Mouse (Mus musculus) left cerebral cortex, adult 11 months (tissue): ENCODE results near the gene Mn1.
A peak's percentile ranks its signal among the peaks of the same experiment; 100 is the strongest.

Source experiments
- DNase-seq: peaks from one replicate; pipeline ENCODE4 v3.0.0; 2022; ENCODE audit warnings: low spot score

The Mn1 gene

DNA sequence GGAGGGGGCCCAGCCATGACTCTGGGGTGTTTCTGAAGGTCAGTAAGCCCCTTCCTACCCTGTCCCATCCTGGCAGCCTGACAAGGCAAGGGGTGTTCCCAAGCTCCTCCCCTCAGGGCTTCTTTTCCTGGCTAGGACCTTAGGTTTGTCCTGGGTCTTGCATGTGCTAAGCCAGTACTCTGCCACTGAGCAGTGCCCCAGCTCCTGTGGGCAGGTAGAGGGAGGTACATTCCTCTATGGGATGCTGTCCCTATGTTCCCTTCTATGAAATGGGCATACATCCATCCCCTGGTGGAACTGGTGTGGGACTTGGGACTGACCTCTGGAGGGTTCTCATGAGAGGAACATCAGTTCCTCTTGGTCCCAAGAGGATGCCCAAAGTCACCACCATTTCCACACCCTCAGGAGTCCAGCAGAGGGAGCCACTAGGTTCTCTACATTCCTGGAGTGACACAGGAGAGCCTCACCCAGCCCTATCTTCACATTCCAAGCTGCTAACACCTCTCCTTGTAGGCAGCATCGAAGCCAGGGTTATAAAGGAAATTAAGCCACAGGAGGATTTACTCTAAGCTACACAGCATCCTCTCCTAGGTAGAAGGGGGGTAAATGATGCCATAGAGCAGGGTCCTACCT lies 7.6 kb upstream of the Mn1 start:
- DNase-seq: no peak

DNA sequence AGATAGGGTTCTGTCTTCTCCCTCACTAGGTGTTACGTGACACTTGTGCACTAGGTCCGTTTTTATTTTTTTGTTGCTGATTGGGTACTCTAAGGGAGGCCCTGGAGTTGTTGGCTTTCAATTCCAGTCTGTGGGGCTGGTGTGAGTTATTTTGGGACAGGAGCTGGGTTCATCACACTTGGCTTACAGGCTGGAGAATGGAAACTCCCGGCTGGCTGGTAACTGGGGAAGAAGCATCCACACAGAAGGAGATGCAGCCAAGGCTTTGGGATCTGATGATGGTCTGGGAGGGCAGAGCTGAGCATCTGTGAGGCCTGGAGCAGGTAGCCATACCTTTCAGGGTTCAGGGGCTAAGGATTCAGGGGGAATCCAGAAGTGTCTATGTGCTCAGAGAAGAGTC lies 6.5 kb upstream of the Mn1 start:
- no peak for DNase-seq

DNA sequence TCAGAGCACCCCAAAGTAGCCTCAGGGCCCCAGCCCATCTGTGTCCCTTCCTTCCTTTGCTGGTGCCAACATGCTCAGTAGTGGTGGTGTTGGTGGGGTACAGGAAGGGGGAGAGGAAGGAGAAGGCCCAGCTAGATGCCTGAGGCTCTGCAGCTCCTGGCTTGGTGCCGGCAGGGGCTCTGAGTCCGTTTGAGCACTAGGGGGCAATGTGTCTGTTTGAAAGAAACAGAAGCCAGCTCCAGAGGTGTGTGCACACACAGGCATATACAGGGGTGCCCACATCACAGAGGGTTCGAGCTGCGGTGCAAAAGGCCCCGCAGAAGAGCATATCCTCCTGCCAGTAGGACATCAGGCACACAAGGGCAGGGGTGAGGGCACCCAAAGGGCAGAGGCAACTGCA lies 3.0 kb upstream of the Mn1 start:
- DNase-seq: peak; percentile 73

DNA sequence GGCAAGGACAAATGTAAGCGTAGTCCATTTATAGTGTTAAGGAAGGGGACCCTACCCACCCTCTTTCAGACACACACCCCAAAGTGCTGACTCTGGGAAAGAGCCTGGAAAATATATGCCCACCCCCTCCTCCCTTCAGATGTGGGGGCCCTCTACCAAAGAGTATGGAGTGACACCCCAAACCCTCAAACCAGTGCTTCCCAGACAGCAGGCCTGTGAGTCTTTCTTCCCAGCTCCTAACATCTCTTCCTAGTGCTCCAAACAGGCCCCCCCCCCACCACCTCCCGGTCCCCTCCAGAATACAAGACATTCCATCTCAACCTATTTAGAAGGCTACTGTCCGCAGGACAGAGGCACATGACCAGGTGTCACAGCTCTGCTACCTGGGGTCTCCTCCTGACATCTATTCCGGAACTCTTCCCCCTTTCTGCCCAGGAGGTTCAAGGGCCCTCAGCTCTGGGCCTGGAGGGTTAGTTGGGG lies 2.4 kb upstream of the Mn1 start:
- DNase-seq: no peak

DNA sequence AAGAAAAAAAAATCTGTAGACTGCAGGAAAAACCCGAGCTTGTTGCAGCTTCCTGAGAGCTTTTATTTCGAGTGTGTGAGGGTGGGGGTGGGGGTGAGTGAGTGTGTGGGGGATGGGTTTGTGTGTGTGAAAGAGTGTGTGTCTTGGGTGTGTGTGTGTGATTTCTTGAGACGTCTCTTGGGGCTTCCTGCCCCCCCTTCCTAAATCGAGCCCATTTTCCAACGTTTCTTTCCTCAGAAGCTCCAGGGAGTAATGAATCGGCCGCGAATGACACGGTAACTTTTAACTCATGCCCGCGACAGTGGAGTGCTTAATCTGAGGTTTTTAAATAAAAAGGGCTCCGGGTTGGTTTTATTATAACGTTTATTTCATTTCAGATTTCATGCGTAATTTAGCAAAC lies 1.6 kb upstream of the Mn1 start:
- no peak for DNase-seq

DNA sequence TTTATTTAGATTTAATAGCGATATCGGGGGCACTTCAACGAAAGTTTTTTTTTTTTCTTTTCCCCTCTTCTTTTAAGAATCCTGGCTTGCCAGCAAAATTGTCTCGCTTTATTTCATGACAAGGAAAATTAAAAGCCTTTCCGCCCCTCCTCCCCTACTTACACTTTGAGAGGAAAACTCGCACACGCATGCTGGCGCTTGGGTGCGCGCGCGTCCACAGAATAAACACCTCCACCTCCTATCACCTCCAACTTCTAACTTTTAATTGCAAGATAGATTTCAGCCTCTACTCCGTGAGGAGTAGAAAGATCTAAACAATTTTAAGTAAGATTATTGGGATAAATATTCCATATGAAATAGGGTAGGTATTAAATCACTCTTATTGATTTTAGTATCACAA lies 1.1 kb upstream of the Mn1 start:
- no peak for DNase-seq

DNA sequence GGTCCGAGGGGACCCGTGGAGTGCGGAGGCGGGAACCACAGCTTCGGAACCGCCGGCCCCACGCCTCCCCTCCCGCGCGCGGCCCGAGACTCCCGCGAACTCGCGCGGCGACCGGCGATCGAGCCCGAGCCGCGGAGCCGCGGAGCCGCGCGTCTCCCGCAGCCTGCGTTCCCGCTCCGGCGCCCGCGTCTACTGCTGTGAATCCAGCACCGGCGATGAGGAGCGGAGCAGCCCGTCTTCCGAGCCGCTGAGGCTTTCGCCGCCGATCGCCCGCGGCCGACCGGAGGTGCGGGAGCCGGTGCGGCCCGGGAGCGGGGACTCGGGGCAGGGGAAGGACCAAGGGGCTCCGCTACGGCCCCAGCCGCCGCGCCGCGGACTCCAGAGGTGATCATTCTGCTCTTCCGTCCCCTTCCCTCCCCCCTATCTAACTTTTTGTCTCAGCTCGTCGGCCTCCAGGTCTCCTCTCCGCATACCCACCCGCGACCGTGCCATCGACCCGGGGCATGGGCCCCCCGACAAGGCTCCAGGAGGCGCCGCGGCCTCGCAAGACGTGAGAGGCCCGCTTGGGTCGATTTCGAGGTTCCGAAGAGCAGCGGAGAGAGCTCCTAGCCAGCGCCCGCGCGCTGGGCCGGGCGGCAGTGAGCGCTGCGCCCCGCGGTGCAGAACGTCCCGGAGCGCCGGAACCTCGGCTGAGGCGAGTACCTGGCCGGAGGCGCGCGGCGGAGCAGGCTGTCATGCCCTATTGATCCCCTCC lies 393 bp downstream of the Mn1 start:
- DNase-seq: no peak

DNA sequence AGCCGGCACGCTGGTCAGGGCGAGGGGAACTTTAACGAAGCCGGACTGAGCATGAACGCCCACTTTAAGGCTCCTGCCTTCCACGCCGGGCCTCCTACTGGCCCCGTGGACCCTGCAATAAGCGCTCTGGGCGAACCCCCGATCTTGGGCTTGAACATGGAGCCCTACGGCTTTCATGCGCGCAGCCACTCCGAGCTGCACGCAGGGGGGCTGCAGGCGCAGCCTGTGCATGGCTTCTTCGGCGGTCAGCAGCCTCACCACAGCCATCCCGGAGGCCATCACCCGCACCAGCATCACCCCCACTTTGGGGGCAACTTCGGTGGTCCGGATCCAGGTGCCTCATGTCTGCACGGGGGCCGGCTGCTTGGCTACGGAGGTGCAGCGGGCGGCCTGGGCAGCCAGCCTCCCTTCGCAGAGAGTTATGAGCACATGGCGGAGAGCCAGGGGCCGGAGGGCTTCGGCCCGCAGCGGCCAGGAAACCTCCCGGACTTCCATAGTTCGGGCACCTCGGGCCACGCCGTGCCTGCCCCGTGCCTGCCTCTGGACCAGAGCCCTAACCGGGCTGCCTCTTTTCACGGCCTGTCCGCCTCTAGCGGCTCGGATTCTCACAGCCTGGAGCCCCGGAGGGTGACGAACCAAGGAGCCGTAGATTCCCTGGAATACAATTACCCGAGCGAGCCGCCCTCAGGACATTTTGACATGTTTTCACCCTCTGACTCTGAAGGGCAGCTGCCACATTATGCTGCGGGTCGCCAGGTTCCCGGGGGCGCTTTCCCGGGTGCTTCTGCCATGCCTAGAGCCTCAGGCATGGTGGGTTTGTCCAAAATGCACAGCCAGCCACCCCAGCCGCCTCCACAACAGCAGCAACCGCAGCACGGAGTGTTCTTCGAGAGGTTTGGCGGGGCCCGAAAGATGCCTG lies 1.3 kb downstream of the Mn1 start:
- DNase-seq: no peak

DNA sequence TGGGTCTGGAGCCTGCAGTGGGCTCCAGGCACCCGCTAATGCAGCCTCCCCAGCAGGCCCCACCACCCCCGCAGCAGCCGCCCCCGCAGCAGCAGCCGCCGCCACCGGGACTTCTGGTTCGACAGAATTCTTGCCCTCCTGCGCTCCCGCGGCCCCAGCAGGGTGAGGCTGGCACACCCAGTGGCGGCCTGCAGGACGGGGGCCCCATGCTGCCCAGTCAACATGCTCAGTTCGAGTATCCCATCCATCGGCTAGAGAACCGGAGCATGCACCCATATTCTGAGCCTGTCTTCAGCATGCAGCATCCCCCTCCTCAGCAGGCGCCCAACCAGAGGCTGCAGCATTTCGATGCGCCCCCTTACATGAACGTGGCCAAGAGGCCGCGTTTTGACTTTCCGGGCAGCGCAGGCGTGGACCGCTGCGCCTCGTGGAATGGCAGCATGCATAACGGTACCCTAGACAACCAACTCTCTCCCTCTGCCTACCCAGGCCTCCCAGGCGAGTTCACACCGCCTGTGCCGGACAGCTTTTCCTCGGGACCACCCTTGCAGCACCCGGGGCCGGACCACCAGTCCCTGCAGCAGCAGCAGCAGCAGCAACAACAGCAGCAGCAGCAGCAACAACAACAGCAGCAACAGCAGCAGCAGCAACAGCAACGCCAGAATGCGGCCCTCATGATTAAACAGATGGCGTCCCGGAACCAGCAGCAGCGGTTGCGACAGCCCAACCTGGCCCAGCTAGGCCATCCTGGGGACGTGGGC lies 2.1 kb downstream of the Mn1 start:
- no peak for DNase-seq

DNA sequence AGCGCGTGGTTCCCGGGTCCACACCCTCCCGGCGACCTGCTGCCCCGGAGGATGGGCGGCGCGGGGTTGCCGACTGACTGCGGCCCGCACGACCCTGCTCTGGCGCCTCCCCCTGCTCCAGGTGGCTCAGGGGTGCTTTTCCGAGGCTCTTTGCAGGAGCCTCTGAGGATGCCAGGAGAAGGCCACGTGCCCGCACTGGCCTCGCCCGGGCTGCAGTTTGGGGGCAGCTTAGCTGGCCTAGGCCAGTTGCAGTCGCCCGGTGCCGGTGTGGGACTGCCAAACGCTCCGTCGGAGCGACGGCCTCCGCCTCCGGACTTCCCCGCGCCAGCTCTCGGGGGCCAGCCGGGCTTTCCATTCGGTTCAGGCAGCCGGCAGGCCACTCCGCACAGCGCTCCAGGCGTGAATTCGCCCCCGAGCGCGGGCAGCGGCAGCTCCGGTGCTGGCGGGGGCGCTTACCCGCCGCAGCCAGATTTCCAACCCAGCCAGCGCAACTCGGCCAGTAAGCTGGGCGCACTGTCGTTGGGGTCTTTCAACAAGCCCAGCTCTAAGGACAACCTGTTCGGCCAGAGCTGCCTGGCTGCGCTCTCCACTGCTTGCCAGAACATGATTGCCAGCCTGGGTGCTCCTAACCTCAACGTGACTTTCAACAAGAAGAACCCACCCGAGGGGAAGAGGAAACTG lies 3.0 kb downstream of the Mn1 start:
- no peak for DNase-seq

DNA sequence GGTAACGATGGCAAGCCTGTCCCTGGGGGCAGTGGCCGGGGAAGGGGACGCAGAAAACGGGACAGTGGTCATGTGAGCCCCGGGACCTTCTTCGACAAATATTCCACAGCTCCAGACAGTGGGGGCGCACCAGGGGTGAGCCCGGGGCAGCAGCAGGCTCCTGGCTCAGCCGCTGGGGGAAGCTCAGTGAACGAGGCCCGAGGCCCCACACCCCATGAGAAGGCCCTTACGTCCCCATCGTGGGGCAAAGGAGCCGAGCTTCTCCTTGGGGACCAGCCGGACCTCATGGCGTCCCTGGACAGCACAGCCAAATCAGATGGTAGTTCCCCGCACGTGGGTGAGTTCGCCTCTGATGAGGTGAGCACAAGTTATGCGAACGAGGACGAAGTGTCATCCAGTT lies 3.7 kb downstream of the Mn1 start:
- no peak for DNase-seq

DNA sequence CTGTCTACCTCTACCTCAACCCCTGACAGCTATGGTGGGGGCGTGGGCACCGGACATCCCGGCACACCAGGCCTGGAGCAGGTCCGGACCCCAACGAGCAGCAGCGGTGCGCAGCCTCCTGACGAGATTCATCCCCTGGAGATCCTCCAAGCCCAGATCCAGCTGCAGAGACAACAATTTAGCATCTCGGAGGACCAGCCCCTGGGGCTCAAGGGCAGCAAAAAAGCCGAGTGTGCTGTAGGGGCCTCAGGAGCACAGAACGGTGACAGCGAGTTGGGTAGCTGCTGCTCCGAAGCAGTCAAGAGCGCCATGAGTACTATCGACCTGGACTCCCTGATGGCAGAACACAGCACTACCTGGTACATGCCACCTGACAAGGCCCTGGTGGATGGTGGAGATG lies 4.3 kb downstream of the Mn1 start:
- no peak for DNase-seq

DNA sequence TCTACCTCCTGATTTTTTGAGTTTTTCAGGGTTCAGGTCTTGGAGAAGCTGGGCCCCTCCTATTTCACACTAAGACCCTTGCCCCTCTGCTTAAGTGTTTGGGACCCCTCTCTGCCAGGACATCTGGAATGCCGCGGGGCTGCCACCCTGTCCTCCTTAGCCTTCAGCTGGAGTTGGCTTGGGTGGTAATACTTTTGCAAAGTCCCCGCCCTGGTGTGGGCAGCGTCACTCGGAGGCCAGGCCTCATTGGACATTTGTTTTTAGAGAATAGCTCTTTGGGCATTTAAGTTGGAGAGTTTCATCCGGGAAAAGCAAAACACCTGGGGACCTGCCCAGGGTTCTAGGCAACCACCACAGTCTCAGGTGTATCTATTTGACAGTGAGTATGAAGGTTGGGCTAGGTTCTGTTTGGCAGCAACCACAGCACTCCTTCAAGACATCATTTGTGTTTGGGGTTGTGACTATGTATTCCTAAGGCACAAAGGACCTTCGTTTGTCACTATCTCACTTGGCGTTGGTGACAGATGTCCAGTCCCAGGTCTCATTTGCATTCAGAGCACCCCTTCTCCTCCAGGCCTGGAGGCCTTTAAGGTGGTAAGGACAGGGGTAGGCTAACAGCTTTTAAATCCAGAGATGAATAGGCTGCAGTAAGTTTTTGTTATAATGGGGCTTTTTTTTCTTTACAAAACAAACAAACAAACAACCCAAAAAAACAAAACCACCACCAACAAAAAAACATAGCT lies 5.1 kb downstream of the Mn1 start:
- no peak for DNase-seq

DNA sequence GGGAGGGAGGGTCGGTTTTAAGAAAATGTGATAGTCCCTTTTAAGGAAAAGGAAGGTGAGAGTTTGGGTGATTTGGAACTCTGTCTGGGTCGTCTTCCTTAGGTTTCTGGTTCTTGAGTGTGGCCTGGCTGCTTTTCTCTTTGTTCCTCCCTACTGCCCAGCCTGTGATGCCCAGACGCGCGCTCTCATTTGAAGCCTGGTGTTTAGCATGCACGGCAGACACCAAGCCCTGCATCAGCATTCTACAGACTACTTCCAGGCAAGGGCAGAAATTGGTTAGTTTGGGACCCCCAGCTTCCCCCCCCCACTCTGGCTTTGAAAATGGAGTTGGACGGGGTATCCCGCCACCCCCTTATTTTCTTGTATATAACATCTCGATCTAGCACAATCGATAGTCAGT lies 5.8 kb downstream of the Mn1 start:
- no peak for DNase-seq

DNA sequence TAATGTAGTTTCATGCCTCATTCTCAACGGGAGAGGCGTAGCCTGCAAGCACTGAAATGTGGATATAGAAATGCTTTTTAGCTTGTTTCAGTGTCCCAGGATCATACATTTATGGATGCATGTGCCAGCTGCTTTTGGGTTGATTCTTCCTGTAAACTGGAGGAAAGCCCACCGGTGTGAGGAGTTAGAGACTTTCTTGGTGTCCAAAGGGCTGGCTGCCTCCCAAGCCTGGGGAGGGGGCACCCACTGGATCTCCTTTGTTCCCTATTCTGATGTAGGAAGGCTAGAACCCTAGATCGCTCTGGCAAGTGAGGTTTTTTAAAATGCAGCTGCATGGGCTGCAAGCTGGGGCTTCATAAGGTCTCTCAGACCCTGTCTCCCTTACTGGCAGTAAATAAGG lies 6.5 kb downstream of the Mn1 start:
- no peak for DNase-seq

DNA sequence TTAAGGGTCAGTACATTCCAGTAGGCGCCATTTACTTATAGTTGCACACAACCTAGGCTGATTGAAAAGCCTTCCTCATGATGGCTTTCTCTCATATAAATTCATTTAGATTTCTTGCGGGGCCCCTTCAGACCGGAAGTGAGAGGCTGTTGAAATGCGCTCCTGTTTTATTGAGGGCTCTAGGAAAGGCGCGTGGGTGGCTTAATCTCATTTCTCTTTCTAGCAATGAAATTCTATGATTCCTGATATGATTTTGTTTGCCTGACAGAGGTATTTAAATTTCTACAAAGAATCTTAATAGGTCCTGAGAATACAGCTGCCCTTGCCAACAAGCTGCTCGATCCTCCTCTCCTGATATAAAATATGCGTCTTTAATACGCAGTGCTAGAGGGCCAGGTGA lies 8.7 kb downstream of the Mn1 start:
- no peak for DNase-seq

DNA sequence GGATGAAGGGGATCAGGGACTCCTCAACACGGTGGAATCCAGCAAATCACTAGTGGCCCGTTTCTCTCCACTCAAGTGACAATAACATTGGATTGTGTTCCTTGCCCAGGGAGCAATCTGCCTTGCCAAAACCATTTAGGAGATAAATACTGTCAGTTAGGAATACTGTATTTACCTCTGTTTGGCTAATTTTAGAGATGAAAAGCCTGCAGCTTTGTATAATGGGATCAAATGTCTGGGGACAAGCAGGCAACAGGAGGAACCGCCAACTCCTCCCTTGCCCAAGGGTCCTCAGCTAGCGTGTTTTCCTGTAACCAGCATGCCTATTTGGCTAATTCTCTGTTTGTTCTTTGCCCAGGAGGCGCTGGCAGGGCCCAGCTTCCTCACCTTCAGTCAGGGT lies 9.1 kb downstream of the Mn1 start:
- DNase-seq: no peak

DNA sequence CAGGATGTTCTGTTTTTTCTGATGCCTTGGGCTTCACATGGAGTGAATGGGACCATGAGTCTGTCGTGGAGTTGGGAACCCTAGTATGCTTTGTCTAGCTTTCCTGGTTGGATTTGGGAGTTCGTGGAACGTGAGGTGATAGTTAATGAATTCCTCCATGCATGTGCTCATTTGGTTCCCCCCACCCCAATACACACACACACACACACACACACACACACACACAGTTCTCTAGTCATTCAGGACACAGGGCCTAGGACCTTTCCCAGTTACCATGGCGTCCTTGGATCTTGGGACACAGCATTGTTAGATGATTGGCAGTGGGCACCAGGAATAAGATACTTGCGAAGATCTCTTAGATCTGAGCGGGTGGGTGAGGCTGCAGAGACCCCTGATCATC lies 11.7 kb downstream of the Mn1 start:
- no peak for DNase-seq

DNA sequence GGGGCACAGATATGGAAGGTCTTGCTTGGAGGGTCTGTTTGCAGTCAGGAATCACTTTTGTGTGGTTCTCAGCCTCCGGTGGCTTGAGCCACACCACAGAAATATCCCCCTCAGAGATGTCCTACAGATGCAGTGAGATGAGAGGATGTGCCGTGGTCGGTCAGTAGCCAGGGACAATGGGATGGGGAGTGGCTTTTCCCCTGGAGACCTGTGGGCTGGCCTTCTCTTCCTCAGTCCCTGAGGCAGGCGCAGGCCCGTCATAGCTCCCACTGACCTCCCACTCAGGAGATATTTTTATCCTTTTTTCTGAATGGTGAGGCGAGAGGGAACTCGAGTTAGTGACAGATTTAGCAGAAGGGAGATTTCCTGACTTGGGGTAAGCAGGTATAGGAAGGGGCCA lies 12.6 kb downstream of the Mn1 start:
- no peak for DNase-seq

DNA sequence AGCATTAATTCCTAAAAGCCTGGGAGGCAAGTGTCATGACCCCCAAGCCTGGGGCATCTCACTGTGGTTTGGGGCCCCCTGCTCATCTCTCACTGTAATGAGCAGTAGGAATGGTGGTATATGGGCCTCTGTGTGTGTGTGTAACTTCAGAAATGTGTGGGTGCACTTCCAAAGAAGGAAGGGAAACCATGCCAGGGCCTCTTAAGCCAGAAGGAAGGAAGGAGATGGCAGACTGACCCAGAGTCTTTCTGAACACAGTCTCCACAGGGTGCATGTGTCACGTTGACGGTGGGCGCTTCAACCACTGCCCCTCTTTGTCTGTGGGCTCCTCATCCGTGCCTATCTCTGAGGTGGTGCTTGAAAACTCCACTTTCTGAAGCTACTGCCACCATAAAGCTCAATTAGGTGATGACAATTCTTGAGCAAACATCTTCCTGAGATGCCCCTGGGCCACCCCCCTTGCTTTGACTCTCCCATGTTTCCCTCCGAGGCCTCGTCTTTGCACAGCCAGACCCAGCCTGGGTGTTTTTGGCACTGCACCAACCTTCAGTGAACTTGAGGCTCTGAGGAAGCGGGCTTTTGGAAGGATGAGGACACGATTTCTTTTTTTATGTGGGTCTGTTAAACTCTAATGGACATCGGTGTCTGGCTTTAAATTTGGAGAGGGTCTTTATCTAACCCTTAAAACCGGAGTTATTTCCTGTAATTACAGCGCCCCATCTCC lies 14.0 kb downstream of the Mn1 start:
- DNase-seq: no peak
